Mouse (Mus musculus) stomach, embryonic 16.5 days (tissue): ENCODE results near the gene Olfr71. TPM values are rescaled to one million over a fixed set of nuclear protein-coding genes. Genes with fewer than 3 reads are reported as not detected.

ENCODE experiments used
- ATAC-seq: fragments of 200-750 bp; cut with Nextera tagmentation; 2 replicates; pipeline ENCODE4 v1.8.0; 2017; ENCODE audit warnings: moderate number of reproducible peaks, moderate TSS enrichment; ENCODE audit not compliant: insufficient read depth, low FRiP score
- H3K27ac ChIP-seq: fragments of 300-500 bp; sonication (generic); 2 replicates; pipeline ENCODE4 v1.5.1; 2014; ENCODE audit warnings: low read length
- H3K27me3 ChIP-seq: fragments of 300-500 bp; sonication (generic); 2 replicates; pipeline ENCODE4 v1.6.1; 2014; ENCODE audit warnings: low read length, control low read depth, mixed read lengths; ENCODE audit not compliant: control insufficient read depth, insufficient read depth
- H3K36me3 ChIP-seq: fragments of 300-500 bp; sonication (generic); 2 replicates; pipeline ENCODE4 v1.6.1; 2014; ENCODE audit warnings: low read length; ENCODE audit not compliant: control insufficient read depth, insufficient read depth
- H3K4me1 ChIP-seq: fragments of 300-500 bp; sonication (generic); 2 replicates; pipeline ENCODE4 v1.6.1; 2014; ENCODE audit warnings: low read length, control low read depth, mixed read lengths; ENCODE audit not compliant: control insufficient read depth, insufficient read depth
- H3K4me2 ChIP-seq: fragments of 300-500 bp; sonication (generic); 2 replicates; pipeline ENCODE4 v1.6.1; 2014; ENCODE audit warnings: low read depth, low read length, mixed read lengths
- H3K4me3 ChIP-seq: fragments of 300-500 bp; sonication (generic); replicated peaks from 2 replicates; pipeline ENCODE4 v1.5.1; 2014; ENCODE audit warnings: mild to moderate bottlenecking, low read length
- H3K9ac ChIP-seq: fragments of 300-500 bp; sonication (generic); 2 replicates; pipeline ENCODE4 v1.6.1; 2014; ENCODE audit warnings: low read length
- H3K9me3 ChIP-seq: fragments of 300-500 bp; sonication (generic); replicated peaks from 2 replicates; pipeline ENCODE4 v1.6.1; 2016; ENCODE audit warnings: low read length, control low read depth; ENCODE audit not compliant: control insufficient read depth
- WGBS: fragments of 180-500 bp; shearing (Covaris S2); extraction: QIAGEN DNeasy Blood & Tissue Kit; methylation state at CpG from one replicate; pipeline ENCODE4 v1.1.7; 2014; 5-methylcytosine and 5-hydroxymethylcytosine counted together
- polyA plus RNA-seq: library from polyadenylated mRNA; unstranded; fragments of >200 nt; fragmentation: Nextera tagmentation; extraction: Ambion mirVana; gene quantifications from 2 replicates; pipeline ENCODE4 v1.2.1, GENCODE M21; 2015

Olfr71 gene
- polyA plus RNA-seq, 1 experiment from 2014 or later: not detected

DNA sequence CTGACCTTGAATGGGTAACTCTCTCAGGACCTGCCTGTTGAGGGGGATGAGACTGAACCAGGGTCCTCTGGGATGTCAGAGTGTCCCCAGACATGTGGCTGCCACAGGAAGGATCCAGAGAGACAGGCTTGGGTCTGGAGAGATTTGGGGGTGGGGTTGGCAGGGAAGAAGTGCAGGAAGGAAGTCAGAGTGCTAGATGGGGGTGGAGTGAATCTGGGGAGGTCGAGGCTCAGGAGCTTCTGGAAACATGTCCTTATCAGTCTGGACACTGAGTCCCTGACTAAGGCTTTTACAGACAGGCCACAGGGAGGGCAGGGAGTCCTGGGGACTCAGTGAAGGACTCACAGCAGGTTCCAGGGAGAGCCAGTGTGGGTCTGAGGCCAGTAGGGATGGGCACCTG, 22.1 kb upstream of the Olfr71 start:
- no peak for ATAC-seq
- no peak overlapping the region for H3K4me3 ChIP-seq
- H3K36me3 ChIP-seq: no peaks in the 10 kb centered on the region
- WGBS: 15% methylated on average over 1 of the region's 1 CpGs
- H3K9me3 ChIP-seq: no peaks in the 10 kb centered on the region
- no peak overlapping the region for H3K9ac ChIP-seq
- H3K27me3 ChIP-seq: no peaks in the 10 kb centered on the region
- H3K27ac ChIP-seq: no peak overlapping the region
- no peak overlapping the region for H3K4me2 ChIP-seq
- peaks cover 35% of the 10 kb centered on the region for H3K4me1 ChIP-seq

- no peak overlapping the region for H3K4me2 ChIP-seq
- WGBS: 57% methylated on average over 21 of the region's 21 CpGs
Measured at GRCm38 (mm10) chr4:43730750-43731297, 20.8 kb upstream of the Olfr71 start.

GRCm38 (mm10) chr4:43729794-43730550, 19.9 kb upstream of the Olfr71 start, which contains the start of gene Spaar:
TSS of gene Spaar (plus strand) at chr4:43730034.
- ATAC-seq: no peak

More at GRCm38 (mm10) chr4:43730750-43731297, 20.8 kb upstream of the Olfr71 start:
- Histone ChIP-seq H3K9me3 (no peaks in the 10 kb centered on the region), H3K27ac (0 out of 2 replicates have a peak overlapping the region, but pooled peaks have one; percentile 31), H3K4me3 (no peak overlapping the region), H3K27me3 (no peaks in the 10 kb centered on the region), H3K36me3 (no peaks in the 10 kb centered on the region), H3K9ac (no peak overlapping the region), H3K4me1 (peaks cover 45% of the 10 kb centered on the region)
- no peak for ATAC-seq

DNA sequence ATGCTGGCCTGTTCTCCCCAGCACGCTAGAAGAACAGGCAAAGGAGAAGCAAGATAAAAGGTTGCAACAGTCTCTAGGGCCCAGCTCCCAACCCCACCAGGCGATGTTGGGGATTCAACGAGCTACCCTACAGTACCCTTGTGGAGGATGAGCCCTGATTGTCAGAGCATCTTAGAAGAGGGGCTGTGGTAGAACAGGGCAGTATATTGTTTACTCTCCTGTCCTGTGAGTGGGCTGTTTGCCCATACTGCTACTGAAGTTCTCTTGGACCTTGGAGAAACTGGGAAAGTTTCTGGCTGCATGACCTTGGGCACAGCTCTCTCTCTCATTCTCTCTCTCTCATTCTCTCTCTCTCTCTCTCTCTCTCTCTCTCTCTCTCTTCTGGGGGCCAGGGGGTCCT, 19.1 kb upstream of the Olfr71 start:
- H3K27ac ChIP-seq: peak overlapping the region; percentile 90
- peak overlapping the region; percentile 4; the same call in 1 of the 2 replicates for H3K4me2 ChIP-seq
- H3K4me3 ChIP-seq: no peak overlapping the region
- no peaks in the 10 kb centered on the region for H3K9me3 ChIP-seq
- peak overlapping the region; percentile 13; the same call in 1 of the 2 replicates for H3K9ac ChIP-seq
- H3K4me1 ChIP-seq: peaks cover 45% of the 10 kb centered on the region
- no peaks in the 10 kb centered on the region for H3K27me3 ChIP-seq
- no peaks in the 10 kb centered on the region for H3K36me3 ChIP-seq
- no peak for ATAC-seq
- WGBS: 48% methylated on average over 3 of the region's 3 CpGs

More at GRCm38 (mm10) chr4:43729794-43730550, 19.9 kb upstream of the Olfr71 start, which contains the start of gene Spaar:
- peaks cover 45% of the 10 kb centered on the region for H3K4me1 ChIP-seq
- H3K27me3 ChIP-seq: no peaks in the 10 kb centered on the region
- no peaks in the 10 kb centered on the region for H3K36me3 ChIP-seq
- no peak within 1 kb of the TSS for H3K4me3 ChIP-seq
- 50% methylated on average over 14 of the region's 14 CpGs for WGBS
- H3K9ac ChIP-seq: peak within 1 kb of the TSS; percentile 24; the same call in 1 of the 2 replicates
- peak within 1 kb of the TSS; percentile 90 for H3K27ac ChIP-seq
- no peaks in the 10 kb centered on the region for H3K9me3 ChIP-seq
- H3K4me2 ChIP-seq: peak within 1 kb of the TSS; percentile 4; the same call in 1 of the 2 replicates

DNA sequence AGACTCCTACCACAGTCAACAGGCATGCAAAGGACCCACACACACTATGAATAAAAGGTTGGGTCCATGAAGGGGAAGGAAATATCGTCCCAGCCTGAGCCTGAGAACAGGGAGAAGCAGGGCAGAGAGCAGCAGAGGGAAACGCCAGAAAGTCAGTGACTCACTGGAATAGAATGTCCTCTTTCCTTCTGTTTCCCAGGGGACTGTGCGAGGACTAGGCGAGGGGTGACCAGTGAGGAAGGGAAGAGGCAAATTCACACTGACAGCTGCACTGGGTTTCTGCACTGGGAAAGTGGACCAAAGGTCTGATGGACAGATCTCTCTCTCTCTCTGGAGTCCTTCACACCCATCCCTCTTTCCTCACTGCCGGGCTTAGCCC, 18.5 kb upstream of the Olfr71 start:
- 10% methylated on average over 5 of the region's 5 CpGs for WGBS
- H3K4me3 ChIP-seq: no peak overlapping the region
- H3K4me1 ChIP-seq: peaks cover 45% of the 10 kb centered on the region
- H3K27me3 ChIP-seq: no peaks in the 10 kb centered on the region
- H3K9me3 ChIP-seq: no peaks in the 10 kb centered on the region
- peak overlapping the region; percentile 4; the same call in 1 of the 2 replicates for H3K4me2 ChIP-seq
- peak overlapping the region; percentile 90 for H3K27ac ChIP-seq
- H3K36me3 ChIP-seq: no peaks in the 10 kb centered on the region
- H3K9ac ChIP-seq: peak overlapping the region; percentile 13; the same call in 1 of the 2 replicates
- ATAC-seq: peak; percentile 74; the same call in 1 of the 2 replicates

GRCm38 (mm10) chr4:43727718-43728575, 17.9 kb upstream of the Olfr71 start:
- Histone ChIP-seq H3K9ac (peak overlapping the region; percentile 6; the same call in 1 of the 2 replicates), H3K36me3 (no peaks in the 10 kb centered on the region), H3K4me3 (no peak overlapping the region), H3K9me3 (no peaks in the 10 kb centered on the region), H3K27me3 (no peaks in the 10 kb centered on the region), H3K27ac (peak overlapping the region; percentile 90), H3K4me2 (peak overlapping the region; percentile 4; the same call in 1 of the 2 replicates), H3K4me1 (peaks cover 45% of the 10 kb centered on the region)
- 61% methylated on average over 7 of the region's 7 CpGs for WGBS
- ATAC-seq: peak; percentile 51; the same call in 1 of the 2 replicates

DNA sequence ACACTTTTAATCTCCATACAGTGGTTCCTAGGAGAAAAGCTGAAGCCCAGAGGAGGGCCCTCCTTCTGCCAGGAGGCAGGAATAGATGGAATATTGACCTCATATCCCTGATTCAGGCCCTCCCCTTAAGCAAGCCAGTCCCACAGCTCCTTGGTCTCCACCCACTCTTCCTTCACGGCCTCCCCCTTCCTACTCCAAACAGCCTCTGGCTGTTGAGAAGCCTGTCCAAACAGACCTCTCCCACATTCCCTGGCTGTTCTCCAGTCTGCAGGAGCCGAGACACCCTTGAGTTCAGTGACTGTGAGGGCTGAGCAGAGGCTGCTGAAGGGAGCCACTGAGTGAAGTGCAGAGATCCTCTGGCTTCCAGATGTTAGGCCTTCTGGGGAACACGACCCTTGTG, 16.9 kb upstream of the Olfr71 start, which contains the start of gene Hrct1:
TSS of gene Hrct1 (plus strand) at position 194 of the 400 bp plus-strand sequence.
- Histone ChIP-seq H3K27ac (peak within 1 kb of the TSS; percentile 90), H3K9ac (peak within 1 kb of the TSS; percentile 18; the same call in 1 of the 2 replicates), H3K9me3 (no peaks in the 10 kb centered on the region), H3K36me3 (no peaks in the 10 kb centered on the region), H3K4me2 (no peak within 1 kb of the TSS), H3K27me3 (no peaks in the 10 kb centered on the region), H3K4me1 (peaks cover 45% of the 10 kb centered on the region), H3K4me3 (no peak within 1 kb of the TSS)
- peak; percentile 84 for ATAC-seq
- 18% methylated on average over 3 of the region's 3 CpGs for WGBS

DNA sequence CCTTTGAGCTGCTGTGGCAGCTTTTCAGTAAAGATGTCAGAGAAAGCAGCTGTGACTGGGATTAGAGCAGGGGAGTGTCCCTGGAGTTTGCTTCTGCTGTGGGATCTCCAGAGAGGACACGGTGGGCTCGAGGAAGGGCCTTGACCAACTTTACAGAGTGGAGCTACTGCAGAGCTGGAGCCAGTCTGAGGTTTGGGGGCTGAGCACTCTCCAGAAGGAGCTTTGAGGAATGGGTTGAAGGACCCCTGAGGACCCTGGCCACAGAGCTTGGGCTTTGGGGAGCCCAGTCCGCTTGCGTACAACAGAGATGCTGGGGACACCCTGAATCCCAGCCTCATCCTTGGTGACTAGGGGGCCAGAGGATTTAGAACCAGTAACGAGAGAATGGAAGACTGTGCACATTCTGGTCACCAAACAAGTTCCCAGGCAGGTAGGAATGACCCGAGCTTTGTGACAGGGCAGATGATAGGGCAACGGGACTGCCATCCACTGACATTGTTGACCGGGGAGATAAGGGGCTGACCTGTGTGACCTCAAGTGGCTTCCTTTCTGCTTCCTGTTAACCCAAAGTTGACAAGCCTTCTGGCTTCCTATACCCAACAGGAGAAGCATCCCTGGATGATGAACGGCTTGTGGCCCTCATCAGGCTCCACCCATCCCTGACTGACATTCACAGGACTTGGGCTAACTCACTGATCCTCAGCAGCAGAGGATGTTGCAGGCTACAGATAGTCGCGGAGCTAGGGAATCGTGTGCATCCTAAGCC, 16.4 kb upstream of the Olfr71 start:
- 46% methylated on average over 12 of the region's 12 CpGs for WGBS
- Histone ChIP-seq H3K27ac (peak overlapping the region; percentile 50; the same call in 1 of the 2 replicates), H3K27me3 (no peaks in the 10 kb centered on the region), H3K4me3 (no peak overlapping the region), H3K4me1 (peaks cover 45% of the 10 kb centered on the region), H3K4me2 (no peak overlapping the region), H3K9ac (peak overlapping the region; percentile 18; the same call in 1 of the 2 replicates), H3K9me3 (no peaks in the 10 kb centered on the region), H3K36me3 (no peaks in the 10 kb centered on the region)
- ATAC-seq: no peak
